Mouse (Mus musculus): ENCODE measurements at regions not wholly inside any gene's neighbourhood (a gene's known extent, or its start where the extent isn't known, plus 50 kb on each side); places are given as distances from the start of the nearest gene placed in this dataset.

DNA sequence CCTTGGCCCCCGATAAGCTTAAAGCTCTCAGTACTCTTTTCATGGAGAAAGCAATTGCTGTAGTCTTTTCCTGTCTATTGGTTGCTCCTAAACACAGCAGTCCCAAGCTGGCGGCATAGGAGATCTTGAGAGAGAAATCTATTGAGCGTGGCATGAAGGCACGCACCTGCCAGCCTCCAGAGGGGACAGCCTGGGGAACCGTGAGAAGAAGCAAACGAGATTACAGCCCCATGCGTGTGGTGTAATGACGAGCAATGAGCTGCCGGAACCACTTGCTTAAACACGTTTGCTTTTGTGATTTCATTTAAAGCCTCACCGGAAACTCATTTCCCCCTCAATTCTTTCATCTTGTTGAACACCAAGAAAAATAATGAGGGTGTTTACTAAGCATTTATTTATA, 72.0 kb upstream of the Tmem150c start:
- Histone ChIP-seq H3K4me1 (ENCODE audit: control insufficient read depth, insufficient read depth, low read length) (no peaks in the 10 kb centered on the region), H3K4me3 (ENCODE audit: insufficient read depth, low read depth, low read length) (no peak overlapping the region), H3K27ac (ENCODE audit: insufficient read depth, low read depth, low read length) (no peak overlapping the region), H3K27me3 (replicated peaks; ENCODE audit: control insufficient read depth, insufficient read depth, low read length) (no peaks in the 10 kb centered on the region), H3K36me3 (ENCODE audit: control insufficient read depth, insufficient read depth, low read length) (no peaks in the 10 kb centered on the region)
- WGBS: 48% methylated on average over 11 of the region's 11 CpGs
- no peak for DNase-seq
- TF ChIP-seq POLR2A (IDR thresholded peaks at IDR 0.05; ENCODE audit: low read depth, low read length): no peak
- no peak for TF ChIP-seq CTCF (conservative IDR thresholded peaks at IDR 0.05; ENCODE audit: insufficient read depth, insufficient read length, low read depth, low read length)

DNA sequence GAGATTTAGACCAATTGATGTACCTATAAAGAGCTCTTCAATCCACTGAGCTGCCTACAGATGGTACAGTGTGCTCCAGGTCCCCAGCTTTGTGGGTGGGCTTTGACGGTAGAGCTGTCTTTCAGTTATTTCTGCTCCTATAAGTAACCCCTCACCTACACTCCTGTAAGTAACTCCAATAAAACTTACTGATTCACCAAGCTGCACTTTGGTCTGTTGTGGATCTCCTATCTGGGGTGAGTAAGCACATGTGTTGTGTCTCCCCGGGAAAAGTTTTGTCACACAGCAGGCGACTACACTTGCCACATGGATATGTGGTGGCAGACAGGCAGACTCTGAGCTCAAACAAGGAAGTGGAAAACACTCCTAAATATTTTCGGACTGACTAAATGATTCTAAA, 70.4 kb upstream of the Tmem150c start:
- no peaks in the 10 kb centered on the region for H3K27me3 ChIP-seq (replicated peaks; ENCODE audit: control insufficient read depth, insufficient read depth, low read length)
- no peaks in the 10 kb centered on the region for H3K4me1 ChIP-seq (ENCODE audit: control insufficient read depth, insufficient read depth, low read length)
- no peak overlapping the region for H3K27ac ChIP-seq (ENCODE audit: insufficient read depth, low read depth, low read length)
- H3K36me3 ChIP-seq (ENCODE audit: control insufficient read depth, insufficient read depth, low read length): no peaks in the 10 kb centered on the region
- DNase-seq: no peak
- TF ChIP-seq CTCF (conservative IDR thresholded peaks at IDR 0.05; ENCODE audit: insufficient read depth, insufficient read length, low read depth, low read length) (no peak), POLR2A (IDR thresholded peaks at IDR 0.05; ENCODE audit: low read depth, low read length) (no peak)
- no peak overlapping the region for H3K4me3 ChIP-seq (ENCODE audit: insufficient read depth, low read depth, low read length)
- 73% methylated on average over 4 of the region's 4 CpGs for WGBS

DNA sequence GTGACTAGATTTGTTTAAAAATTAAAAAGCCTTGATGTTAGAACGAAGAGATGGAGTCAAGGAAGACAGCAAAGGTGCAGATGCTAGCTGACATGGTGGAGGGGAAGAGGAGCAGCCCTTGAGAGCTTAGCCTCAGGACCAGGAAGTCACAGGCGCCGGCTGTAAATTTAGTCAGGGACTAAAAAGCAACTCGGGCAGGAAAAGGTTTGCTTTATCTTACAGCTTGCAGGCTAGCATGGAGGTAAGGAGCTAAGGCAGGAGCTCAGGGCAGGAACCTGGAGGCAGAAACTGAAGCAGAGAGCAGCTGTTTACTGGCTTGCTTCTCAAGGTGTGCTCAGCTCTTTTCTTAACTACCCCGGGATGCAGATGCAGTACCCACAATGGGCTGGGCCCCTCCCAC, 68.3 kb upstream of the Tmem150c start:
- no peak for TF ChIP-seq CTCF (conservative IDR thresholded peaks at IDR 0.05; ENCODE audit: insufficient read depth, insufficient read length, low read depth, low read length)
- TF ChIP-seq POLR2A (IDR thresholded peaks at IDR 0.05; ENCODE audit: low read depth, low read length): no peak
- H3K27ac ChIP-seq (ENCODE audit: insufficient read depth, low read depth, low read length): no peak overlapping the region
- no peaks in the 10 kb centered on the region for H3K36me3 ChIP-seq (ENCODE audit: control insufficient read depth, insufficient read depth, low read length)
- no peak for DNase-seq
- H3K4me3 ChIP-seq (ENCODE audit: insufficient read depth, low read depth, low read length): no peak overlapping the region
- H3K27me3 ChIP-seq (replicated peaks; ENCODE audit: control insufficient read depth, insufficient read depth, low read length): no peaks in the 10 kb centered on the region
- WGBS: 54% methylated on average over 5 of the region's 5 CpGs
- no peaks in the 10 kb centered on the region for H3K4me1 ChIP-seq (ENCODE audit: control insufficient read depth, insufficient read depth, low read length)

DNA sequence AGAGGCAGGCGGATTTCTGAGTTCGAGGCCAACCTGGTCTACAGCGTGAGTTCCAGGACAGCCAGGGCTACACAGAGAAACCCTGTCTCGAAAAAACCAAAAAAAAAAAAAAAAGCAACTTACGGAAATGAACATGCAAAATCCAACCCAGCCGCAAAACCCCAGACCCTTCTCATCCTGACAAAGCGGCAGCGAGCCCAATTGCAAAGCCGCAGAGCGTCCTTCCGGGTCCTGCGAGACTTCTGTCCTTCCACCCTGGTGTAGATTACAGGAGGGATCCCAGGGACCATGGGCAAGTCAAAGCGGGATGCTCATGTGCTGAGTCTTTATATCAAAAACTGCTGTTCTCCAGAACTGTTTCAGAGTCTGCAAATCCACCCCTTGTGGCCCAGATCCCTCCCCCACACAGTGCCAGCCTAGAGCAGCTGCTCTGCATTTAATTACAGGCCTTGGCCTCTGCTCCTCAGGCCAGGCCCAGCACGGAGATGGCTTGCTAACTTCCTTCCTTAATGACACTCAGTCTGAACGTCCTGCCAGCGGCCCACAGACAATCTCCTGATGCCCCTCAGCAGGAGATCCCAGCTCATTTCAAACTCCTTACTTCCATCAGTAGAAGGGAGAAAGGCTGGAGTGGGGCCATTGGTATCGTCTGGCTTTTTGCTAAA, 67.1 kb upstream of the Tmem150c start:
- TF ChIP-seq CTCF (conservative IDR thresholded peaks at IDR 0.05; ENCODE audit: insufficient read depth, insufficient read length, low read depth, low read length): no peak
- no peak for TF ChIP-seq POLR2A (IDR thresholded peaks at IDR 0.05; ENCODE audit: low read depth, low read length)
- no peaks in the 10 kb centered on the region for H3K36me3 ChIP-seq (ENCODE audit: control insufficient read depth, insufficient read depth, low read length)
- no peak overlapping the region for H3K27ac ChIP-seq (ENCODE audit: insufficient read depth, low read depth, low read length)
- H3K27me3 ChIP-seq (replicated peaks; ENCODE audit: control insufficient read depth, insufficient read depth, low read length): no peaks in the 10 kb centered on the region
- no peak for DNase-seq
- no peaks in the 10 kb centered on the region for H3K4me1 ChIP-seq (ENCODE audit: control insufficient read depth, insufficient read depth, low read length)
- H3K4me3 ChIP-seq (ENCODE audit: insufficient read depth, low read depth, low read length): no peak overlapping the region
- WGBS: 72% methylated on average over 17 of the region's 17 CpGs

DNA sequence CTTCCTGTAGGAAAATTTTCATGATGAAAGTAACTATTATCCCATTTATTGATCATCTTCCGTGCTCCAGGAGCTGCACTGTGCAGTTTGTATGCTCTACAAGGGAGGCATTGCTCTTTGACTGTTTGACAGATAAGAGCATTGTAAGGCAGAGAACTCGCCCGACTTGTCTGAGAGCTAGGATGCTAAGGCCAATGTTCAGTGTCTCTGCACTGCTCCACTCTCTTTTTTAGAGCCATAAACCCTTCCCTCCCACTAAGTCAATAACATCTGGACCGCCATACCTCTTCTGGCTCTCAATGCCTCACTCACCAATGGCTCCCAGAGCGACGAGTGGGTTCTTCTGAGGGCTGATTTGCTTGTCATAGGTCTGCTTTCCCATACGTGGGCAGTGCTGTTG, 65.9 kb upstream of the Tmem150c start:
- TF ChIP-seq POLR2A (IDR thresholded peaks at IDR 0.05; ENCODE audit: low read depth, low read length) (no peak), CTCF (conservative IDR thresholded peaks at IDR 0.05; ENCODE audit: insufficient read depth, insufficient read length, low read depth, low read length) (no peak)
- H3K36me3 ChIP-seq (ENCODE audit: control insufficient read depth, insufficient read depth, low read length): no peaks in the 10 kb centered on the region
- H3K27me3 ChIP-seq (replicated peaks; ENCODE audit: control insufficient read depth, insufficient read depth, low read length): no peaks in the 10 kb centered on the region
- no peak overlapping the region for H3K4me3 ChIP-seq (ENCODE audit: insufficient read depth, low read depth, low read length)
- no peaks in the 10 kb centered on the region for H3K4me1 ChIP-seq (ENCODE audit: control insufficient read depth, insufficient read depth, low read length)
- no peak for DNase-seq
- no peak overlapping the region for H3K27ac ChIP-seq (ENCODE audit: insufficient read depth, low read depth, low read length)
- 83% methylated on average over 7 of the region's 7 CpGs for WGBS

DNA sequence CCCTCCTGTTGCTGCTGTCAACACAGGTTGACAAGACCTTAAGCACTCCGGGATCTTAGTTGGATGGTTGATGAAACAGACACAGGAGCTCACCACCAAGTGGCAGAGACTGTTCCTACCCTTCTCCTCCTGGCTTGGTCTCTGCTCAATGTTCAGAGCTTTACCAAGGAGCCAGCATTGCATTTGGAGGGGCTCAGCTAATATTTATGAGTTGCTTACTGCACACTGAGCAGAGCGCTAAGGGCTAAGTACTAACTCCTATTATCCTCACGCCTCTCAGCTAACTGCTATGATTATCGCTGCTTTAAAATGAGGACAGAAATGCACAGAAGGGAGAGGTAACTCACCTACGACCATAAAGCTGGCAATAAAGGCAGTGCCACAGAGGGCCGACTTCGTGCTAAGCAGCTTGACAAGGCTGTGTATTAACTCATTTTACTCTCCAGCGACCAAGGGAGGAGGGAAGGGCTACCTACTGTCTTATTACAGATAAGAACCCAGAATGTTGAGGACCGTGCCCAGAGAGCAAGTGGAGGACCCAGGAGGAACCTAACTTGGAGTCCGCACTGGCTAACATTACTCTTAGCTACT, 65.3 kb upstream of the Tmem150c start:
- 66% methylated on average over 10 of the region's 10 CpGs for WGBS
- no peak for DNase-seq

DNA sequence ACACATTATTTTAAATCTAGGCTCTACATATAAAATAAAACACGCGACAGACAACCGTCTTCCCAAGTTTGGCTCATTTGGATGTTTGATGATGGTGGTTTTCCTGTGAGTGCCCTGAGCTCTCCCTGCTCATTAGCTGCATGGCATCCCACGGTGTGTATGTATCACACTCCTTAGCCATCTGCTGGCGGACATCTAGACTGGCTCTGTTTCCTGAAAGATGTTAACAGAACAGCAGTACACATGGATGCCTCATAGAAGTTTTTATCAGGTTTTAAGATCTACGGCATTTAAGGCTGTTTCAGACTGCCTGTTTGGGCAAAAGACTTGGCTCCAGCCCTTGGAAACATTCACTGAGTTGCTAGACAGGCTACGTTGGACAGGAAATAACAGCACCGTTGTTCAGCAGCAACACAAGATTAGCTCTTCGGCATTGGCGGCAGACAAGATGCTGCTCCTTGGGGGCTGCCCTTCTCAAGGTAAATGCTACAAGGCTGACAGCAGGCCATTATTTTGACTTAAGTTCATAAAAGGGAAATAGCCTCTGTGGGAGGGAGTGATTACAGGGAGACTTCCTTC, 61.5 kb upstream of the Tmem150c start:
- Histone ChIP-seq H3K36me3 (ENCODE audit: control insufficient read depth, insufficient read depth, low read length) (no peaks in the 10 kb centered on the region), H3K4me3 (ENCODE audit: insufficient read depth, low read depth, low read length) (no peak overlapping the region), H3K4me1 (ENCODE audit: control insufficient read depth, insufficient read depth, low read length) (no peaks in the 10 kb centered on the region), H3K27me3 (replicated peaks; ENCODE audit: control insufficient read depth, insufficient read depth, low read length) (no peaks in the 10 kb centered on the region), H3K27ac (ENCODE audit: insufficient read depth, low read depth, low read length) (no peak overlapping the region)
- DNase-seq: peak; percentile 61
- TF ChIP-seq POLR2A (IDR thresholded peaks at IDR 0.05; ENCODE audit: low read depth, low read length) (no peak), CTCF (conservative IDR thresholded peaks at IDR 0.05; ENCODE audit: insufficient read depth, insufficient read length, low read depth, low read length) (no peak)
- WGBS: 36% methylated on average over 10 of the region's 10 CpGs

More for the DNA sequence above, 65.3 kb upstream of the Tmem150c start:
- Histone ChIP-seq H3K27me3 (replicated peaks; ENCODE audit: control insufficient read depth, insufficient read depth, low read length) (no peaks in the 10 kb centered on the region), H3K4me1 (ENCODE audit: control insufficient read depth, insufficient read depth, low read length) (no peaks in the 10 kb centered on the region), H3K36me3 (ENCODE audit: control insufficient read depth, insufficient read depth, low read length) (no peaks in the 10 kb centered on the region), H3K4me3 (ENCODE audit: insufficient read depth, low read depth, low read length) (no peak overlapping the region), H3K27ac (ENCODE audit: insufficient read depth, low read depth, low read length) (no peak overlapping the region)
- no peak for TF ChIP-seq POLR2A (IDR thresholded peaks at IDR 0.05; ENCODE audit: low read depth, low read length)
- TF ChIP-seq CTCF (conservative IDR thresholded peaks at IDR 0.05; ENCODE audit: insufficient read depth, insufficient read length, low read depth, low read length): no peak

Measured in kidney, adult 2 months (tissue).